Mouse (Mus musculus) adrenal gland, postnatal 36 days (tissue): ENCODE results near the gene Gm17622. TPM values are rescaled to one million over a fixed set of nuclear protein-coding genes. Genes with fewer than 3 reads are reported as not detected.

Source experiments
- DNase-seq, 2 experiments: peaks; one replicate each; pipeline ENCODE4 v3.0.0; 2021; ENCODE audit warnings: mixed read lengths in 1 of 2
- total RNA-seq, 2 experiments: library from RNA; stranded (reverse); gene quantifications; 2 replicates each; pipeline ENCODE4 v1.2.3; 2021

Gene Gm17622
- total RNA-seq, 2 experiments from 2014 or later, result not detected

- no peak for DNase-seq
Observed at GRCm38 (mm10) chr13:96511262-96511661, 20.7 kb downstream of the Gm17622 start.

GRCm38 (mm10) chr13:96511893-96512292 lies 21.4 kb downstream of the Gm17622 start:
- DNase-seq, result peak in 1 of 2 experiments; percentile 16

DNA sequence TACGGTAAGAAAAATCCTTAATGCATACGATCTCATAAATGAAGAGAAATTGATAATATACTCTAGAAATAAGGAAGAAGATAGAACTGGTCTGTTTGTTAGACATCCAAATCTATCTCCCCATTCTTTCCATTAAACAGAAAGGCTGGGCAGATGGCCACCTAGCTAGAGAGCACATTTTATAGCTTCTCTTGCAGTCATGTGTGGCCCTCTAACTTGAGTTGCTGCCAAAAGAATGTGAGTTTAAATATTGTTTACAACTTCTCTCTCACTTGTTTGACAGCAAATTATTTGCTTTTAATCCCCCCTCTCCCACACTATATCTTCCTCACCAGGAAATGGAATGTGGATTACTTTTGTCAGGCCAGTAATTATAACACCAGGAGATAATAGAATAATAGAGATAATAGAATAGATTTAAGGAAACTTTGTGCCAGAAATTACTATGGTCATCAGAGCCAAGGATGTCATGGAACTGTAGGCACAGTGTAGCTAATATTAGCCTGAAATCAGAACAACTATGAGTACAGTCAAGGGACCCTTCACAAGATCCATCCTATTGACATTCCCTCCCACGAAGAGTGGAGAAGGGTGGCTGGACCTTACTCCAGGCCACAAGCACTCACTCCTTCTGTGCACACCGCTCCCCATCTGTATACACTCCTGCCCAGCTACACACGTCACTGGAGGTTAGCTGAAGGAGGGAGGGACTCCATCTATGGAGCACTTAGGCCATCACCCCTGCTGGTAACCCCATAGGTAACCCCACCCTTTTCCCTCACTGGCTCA lies 23.8 kb downstream of the Gm17622 start:
- no peak for DNase-seq

DNA sequence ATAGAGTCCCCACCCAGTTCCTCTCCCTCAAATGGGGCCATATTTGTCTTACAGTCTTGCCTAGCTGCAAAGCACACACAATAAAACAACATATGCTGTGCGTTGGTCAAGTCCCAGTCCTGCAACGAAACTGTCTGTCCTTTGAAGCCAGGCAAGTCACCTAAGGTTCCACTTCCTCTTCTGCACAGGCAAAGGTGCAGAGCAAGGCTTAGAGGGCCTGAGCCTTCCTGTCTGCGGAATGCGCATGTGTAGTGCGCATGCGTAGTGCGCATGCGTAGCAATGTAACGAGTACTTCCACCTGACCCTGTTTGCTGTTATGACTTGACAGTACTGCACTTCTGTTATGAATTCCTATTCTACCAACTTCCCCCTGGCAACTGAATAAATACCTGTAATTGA lies 25.7 kb downstream of the Gm17622 start:
- no peak for DNase-seq

- DNase-seq, result no peak
Observed at GRCm38 (mm10) chr13:96517335-96517734, 26.8 kb downstream of the Gm17622 start.

- no peak for DNase-seq
Observed at GRCm38 (mm10) chr13:96521294-96521693, 30.8 kb downstream of the Gm17622 start.

DNA sequence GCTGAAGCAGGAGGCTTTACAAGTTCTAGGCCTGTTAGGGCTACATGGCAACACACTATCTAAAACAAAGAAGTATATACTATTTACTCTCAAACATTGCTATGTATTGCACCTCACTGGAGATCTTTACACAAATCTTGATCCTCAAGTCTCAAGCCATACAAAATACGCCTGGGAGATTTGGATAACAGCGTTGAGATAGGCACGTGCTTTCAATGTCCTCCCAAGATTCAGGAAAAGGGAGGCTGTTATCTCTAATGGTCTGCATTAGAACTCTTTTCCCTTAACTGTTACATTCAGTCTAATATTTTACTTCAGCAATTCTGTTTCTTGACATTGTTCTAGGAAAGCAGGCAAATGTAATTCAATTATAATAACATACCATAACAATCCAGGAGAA lies 36.5 kb downstream of the Gm17622 start:
- DNase-seq, result no peak

GRCm38 (mm10) chr13:96527856-96528255 lies 37.3 kb downstream of the Gm17622 start:
- DNase-seq, result no peak

DNA sequence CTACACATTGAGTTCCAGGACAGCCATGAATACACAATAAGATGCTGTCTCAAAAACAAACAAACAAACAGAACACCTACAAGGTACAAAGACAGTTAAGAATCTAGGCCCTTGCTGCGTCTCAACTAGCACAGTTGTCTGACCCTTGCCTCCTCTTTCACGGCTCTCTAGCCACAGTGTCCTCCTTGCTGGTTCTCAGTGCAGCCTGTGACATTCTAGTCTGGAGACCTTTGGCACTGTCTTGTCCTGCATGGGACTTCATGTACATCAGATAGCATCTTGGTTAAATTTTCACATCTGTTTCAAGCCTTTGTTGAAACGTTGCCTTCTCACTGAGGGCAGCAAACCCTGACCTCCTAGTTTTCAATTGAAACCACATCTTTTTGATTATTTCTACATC lies 38.2 kb downstream of the Gm17622 start:
- no peak for DNase-seq

GRCm38 (mm10) chr13:96529542-96529941 lies 39.0 kb downstream of the Gm17622 start:
- no peak for DNase-seq

GRCm38 (mm10) chr13:96530064-96530463 lies 39.5 kb downstream of the Gm17622 start:
- no peak for DNase-seq

DNA sequence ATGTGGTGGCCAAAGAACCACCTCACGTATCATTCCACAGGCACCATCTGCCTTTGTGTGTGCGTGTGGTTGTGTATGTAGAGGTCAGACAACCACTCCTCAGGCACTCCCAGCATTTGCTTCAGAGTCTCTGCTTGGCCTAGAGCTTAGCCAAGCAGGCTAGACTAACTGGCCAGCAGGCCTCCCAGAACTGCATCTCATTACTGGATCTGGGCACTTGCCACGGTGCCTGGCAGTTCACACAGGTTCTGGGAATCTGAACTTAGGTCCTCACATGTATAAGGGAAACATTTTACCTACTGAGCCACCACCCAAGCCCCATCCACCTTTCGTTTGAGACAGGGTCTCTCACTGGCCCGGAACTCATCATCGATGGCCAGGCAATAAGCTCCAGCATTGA lies 41.6 kb downstream of the Gm17622 start:
- DNase-seq, result no peak

DNA sequence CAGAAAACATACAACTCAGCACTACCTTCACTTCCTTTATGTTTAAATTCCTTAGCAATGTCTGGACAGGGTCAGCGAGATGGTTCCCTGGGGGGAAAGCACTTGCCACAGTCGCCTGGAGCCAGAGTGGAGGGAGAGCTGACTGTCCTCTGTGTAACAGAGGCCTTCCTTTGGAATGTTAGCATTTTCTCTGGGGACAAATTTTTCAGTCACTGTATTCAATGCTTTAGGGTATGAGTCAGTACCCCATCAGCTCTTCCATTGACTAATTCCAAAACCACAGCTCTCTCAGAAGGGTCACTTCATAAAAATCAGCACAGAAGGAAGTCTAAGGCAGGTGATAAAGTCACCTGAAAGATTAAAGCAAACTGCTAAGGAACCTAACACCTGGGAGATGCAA lies 43.2 kb downstream of the Gm17622 start:
- DNase-seq, result no peak

- DNase-seq, result no peak
Observed at GRCm38 (mm10) chr13:96536821-96537572, 46.5 kb downstream of the Gm17622 start.

DNA sequence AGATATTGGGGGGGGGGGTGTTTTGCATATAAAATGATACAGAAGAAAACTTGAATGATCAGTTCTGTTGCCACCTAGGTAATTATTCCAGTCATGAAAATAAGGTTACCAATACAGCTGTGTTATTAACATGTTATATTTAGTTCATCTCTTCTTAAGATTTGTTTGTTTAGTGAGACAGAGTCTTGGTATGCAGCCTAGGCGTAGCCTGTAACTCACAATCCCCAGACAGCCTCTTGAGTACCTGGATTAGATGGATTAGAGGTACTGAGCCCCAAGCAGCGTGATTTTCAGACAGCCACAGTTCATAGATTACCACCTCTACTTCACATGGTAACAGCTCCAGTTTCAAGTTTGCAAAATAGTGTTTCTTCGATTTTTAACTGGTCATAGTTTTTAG lies 47.6 kb downstream of the Gm17622 start:
- no peak for DNase-seq

Other genes with a start within 250 kb of the Gm17622 start
- gene Poc5, start 102.4 kb upstream of the Gm17622 start, total RNA-seq, result 10 to 100 TPM; 14.3 to 19.0 TPM
- gene Ankdd1b, start 19.5 kb upstream of the Gm17622 start, total RNA-seq, result 1 to 10 TPM; 1.1 to 1.8 TPM
- 10 to 100 TPM; 32.8 to 38.8 TPM for gene Polk, start 51.8 kb downstream of the Gm17622 start, total RNA-seq
- 100 to 1,000 TPM in 1 of 2 experiments, 10 to 100 TPM in 1; 84.4 to 113 TPM for gene Col4a3bp, start 51.9 kb downstream of the Gm17622 start, total RNA-seq
- 100 to 1,000 TPM; 136 to 162 TPM for gene Hmgcr, start 180.2 kb downstream of the Gm17622 start, total RNA-seq